Mouse (Mus musculus) E14TG2a.4 (cell line): ENCODE data around the gene Gm4952.

Experiments
- CTCF ChIP-seq: conservative IDR thresholded peaks from 2 replicates; pipeline ENCODE4 v1.5.1; 2014; ENCODE audit warnings: low read length
- POU5F1 ChIP-seq: IDR thresholded peaks from 2 replicates; pipeline ENCODE4 v1.6.1; 2014; ENCODE audit warnings: low read length, borderline replicate concordance

GRCm38 (mm10) chr19:12597073-12597405 lies 2.7 kb upstream of the Gm4952 start:
- TF ChIP-seq CTCF (no peak), POU5F1 (no peak)
